Mouse (Mus musculus): ENCODE results near the gene Mapk11. TPM values are rescaled to one million over a fixed set of nuclear protein-coding genes. Genes with fewer than 3 reads are reported as not detected.

Gene Mapk11
- polyA plus RNA-seq, 1 experiment, result 7.9 TPM

DNA sequence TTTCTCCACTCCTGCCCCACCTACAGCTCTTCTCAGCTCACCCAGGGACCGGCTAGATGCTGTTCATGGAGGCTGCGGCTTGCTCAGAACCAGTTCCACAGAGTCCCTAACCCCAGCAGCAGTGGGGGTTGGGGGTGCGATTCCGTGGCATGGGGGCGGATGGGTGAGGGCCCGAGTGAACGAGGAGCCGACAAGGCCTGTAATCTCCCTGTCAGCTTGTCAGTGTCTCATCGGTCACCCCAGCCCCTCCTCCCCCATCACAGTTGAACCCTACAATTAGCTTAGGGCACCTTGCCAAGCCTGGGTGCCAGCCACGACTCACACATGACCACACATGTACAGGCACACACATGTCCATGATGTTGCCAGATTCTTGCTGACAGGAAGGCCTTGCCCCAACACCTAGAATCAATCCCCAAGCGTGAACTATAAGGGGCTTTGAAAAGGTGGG lies 25.5 kb upstream of the Mapk11 start:
- DNase-seq, result peak; percentile 50
- WGBS, result 57% methylated on average over 11 of the region's 11 CpGs
- no peak overlapping the region for H3K4me3 ChIP-seq (ENCODE audit: insufficient read depth, low read depth, low read length)
- TF ChIP-seq POLR2A (IDR thresholded peaks at IDR 0.05; ENCODE audit: low read depth, low read length), result no peak
- TF ChIP-seq CTCF (conservative IDR thresholded peaks at IDR 0.05; ENCODE audit: insufficient read depth, insufficient read length, low read depth, low read length), result no peak
- peaks cover 66% of the 10 kb centered on the region for H3K4me1 ChIP-seq (ENCODE audit: control insufficient read depth, insufficient read depth, low read length)
- no peaks in the 10 kb centered on the region for H3K27me3 ChIP-seq (replicated peaks; ENCODE audit: control insufficient read depth, insufficient read depth, low read length)
- H3K27ac ChIP-seq (ENCODE audit: insufficient read depth, low read depth, low read length), result peak overlapping the region; percentile 88
- H3K36me3 ChIP-seq (ENCODE audit: control insufficient read depth, insufficient read depth, low read length), result no peaks in the 10 kb centered on the region

DNA sequence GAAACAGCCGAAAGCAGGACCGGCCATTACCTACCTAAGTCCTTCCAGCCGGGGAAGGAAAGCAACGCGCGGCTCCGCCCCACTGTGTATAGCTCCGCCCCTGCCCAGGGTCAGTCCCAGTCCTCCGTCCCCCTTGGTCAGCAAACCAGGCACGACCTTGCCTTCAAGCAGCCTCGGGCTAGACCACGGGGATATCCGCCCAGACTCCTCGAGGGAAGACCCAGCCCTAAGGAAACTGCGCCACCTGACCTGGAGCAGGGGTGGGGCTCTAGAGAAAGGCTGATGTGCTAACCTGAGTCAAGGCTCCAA lies 24.4 kb upstream of the Mapk11 start:
- Histone ChIP-seq H3K4me1 (ENCODE audit: control insufficient read depth, insufficient read depth, low read length) (peaks cover 73% of the 10 kb centered on the region), H3K36me3 (ENCODE audit: control insufficient read depth, insufficient read depth, low read length) (no peaks in the 10 kb centered on the region), H3K4me3 (ENCODE audit: insufficient read depth, low read depth, low read length) (peak overlapping the region; percentile 61), H3K27me3 (replicated peaks; ENCODE audit: control insufficient read depth, insufficient read depth, low read length) (no peaks in the 10 kb centered on the region), H3K27ac (ENCODE audit: insufficient read depth, low read depth, low read length) (peak overlapping the region; percentile 88)
- peak; percentile 93 for DNase-seq
- TF ChIP-seq CTCF (conservative IDR thresholded peaks at IDR 0.05; ENCODE audit: insufficient read depth, insufficient read length, low read depth, low read length), result no peak
- no peak for TF ChIP-seq POLR2A (IDR thresholded peaks at IDR 0.05; ENCODE audit: low read depth, low read length)
- 4% methylated on average over 15 of the region's 15 CpGs for WGBS

DNA sequence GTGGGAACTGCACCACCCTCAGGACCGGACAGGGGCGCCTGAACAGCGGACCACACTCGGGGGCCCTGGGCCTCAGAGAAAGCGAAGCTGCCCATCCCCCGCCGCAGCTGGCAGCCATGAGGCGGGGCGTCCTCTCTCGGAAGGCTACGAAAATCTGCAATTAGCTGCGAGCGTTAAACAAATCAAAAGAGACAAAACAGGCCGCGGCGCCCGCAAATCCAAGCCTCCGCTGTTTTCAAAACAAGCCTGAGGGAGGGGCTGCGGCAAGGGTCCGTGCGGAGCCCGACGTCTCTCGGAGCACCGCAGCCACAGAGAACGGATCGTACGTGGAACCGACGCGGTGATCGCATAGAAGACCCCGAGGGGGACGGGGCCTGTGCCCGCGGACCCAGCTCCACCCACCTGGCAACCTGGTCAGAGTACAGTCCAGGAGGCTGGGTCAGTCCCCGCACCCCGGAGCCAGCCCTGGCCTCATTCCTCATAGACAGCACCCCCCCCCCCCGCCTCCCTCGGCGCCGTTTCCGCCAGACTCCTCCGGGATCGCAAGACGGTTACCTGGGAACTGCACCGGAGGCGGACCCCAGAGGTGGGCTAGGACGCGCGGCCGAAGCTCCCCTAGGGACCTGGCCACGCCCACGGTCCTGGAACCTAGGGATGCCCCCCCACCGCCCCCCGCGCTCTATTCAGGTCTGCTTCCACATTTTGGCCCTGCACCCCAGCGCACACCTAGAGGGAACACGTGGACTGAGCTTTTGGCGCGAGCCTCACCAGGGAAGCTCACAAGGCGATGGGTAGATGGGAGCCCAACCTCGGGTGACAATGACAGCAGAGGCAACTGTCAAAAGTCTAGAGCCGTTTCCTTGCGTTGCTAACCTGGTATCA lies 23.8 kb upstream of the Mapk11 start:
- no peak for TF ChIP-seq CTCF (conservative IDR thresholded peaks at IDR 0.05; ENCODE audit: insufficient read depth, insufficient read length, low read depth, low read length)
- TF ChIP-seq POLR2A (IDR thresholded peaks at IDR 0.05; ENCODE audit: low read depth, low read length), result no peak
- peak overlapping the region; percentile 88 for H3K27ac ChIP-seq (ENCODE audit: insufficient read depth, low read depth, low read length)
- peak overlapping the region; percentile 61 for H3K4me3 ChIP-seq (ENCODE audit: insufficient read depth, low read depth, low read length)
- H3K4me1 ChIP-seq (ENCODE audit: control insufficient read depth, insufficient read depth, low read length), result peaks cover 70% of the 10 kb centered on the region
- no peaks in the 10 kb centered on the region for H3K27me3 ChIP-seq (replicated peaks; ENCODE audit: control insufficient read depth, insufficient read depth, low read length)
- H3K36me3 ChIP-seq (ENCODE audit: control insufficient read depth, insufficient read depth, low read length), result no peaks in the 10 kb centered on the region; the same call in 1 of the 2 replicates
- peak; percentile 88 for DNase-seq
- WGBS, result under 1% methylated on average over 65 of the region's 65 CpGs

DNA sequence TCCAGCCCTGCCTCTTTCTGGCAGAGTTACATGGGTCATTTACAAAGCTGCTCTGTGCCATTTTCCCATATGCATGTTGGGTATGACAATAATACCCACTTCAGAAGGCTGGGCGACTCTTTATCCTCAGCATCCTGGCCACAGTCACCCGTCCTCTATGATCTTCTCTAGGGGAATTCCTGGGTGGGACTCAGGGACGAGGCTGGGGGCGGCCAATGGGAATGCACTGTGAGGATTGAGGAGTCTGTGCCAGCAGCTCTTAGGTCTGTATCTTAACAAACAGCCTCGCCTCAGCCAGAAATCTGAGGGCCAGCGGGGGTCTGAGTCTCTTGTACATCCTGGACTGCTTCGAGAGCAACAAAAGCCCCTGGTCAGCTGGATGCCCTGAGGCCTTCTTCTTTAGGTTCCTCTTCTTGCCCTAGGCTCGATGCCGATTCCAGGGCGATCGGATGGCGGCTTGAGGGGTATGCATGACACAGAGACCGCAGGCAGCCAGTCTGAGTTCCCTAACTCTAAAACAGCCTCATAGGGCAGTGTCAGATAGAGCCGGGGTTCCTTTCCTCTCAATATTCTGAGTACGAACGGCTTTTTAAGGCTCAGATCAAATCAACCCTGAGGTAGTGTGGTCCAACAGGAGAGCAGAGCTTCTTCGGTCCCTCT lies 23.0 kb upstream of the Mapk11 start:
- DNase-seq, result no peak
- Histone ChIP-seq H3K27me3 (replicated peaks; ENCODE audit: control insufficient read depth, insufficient read depth, low read length) (no peaks in the 10 kb centered on the region), H3K4me1 (ENCODE audit: control insufficient read depth, insufficient read depth, low read length) (peaks cover 61% of the 10 kb centered on the region), H3K27ac (ENCODE audit: insufficient read depth, low read depth, low read length) (peak overlapping the region; percentile 88), H3K4me3 (ENCODE audit: insufficient read depth, low read depth, low read length) (peak overlapping the region; percentile 61), H3K36me3 (ENCODE audit: control insufficient read depth, insufficient read depth, low read length) (no peaks in the 10 kb centered on the region; the same call in 1 of the 2 replicates)
- TF ChIP-seq POLR2A (IDR thresholded peaks at IDR 0.05; ENCODE audit: low read depth, low read length) (no peak), CTCF (conservative IDR thresholded peaks at IDR 0.05; ENCODE audit: insufficient read depth, insufficient read length, low read depth, low read length) (no peak)
- 47% methylated on average over 17 of the region's 17 CpGs for WGBS

DNA sequence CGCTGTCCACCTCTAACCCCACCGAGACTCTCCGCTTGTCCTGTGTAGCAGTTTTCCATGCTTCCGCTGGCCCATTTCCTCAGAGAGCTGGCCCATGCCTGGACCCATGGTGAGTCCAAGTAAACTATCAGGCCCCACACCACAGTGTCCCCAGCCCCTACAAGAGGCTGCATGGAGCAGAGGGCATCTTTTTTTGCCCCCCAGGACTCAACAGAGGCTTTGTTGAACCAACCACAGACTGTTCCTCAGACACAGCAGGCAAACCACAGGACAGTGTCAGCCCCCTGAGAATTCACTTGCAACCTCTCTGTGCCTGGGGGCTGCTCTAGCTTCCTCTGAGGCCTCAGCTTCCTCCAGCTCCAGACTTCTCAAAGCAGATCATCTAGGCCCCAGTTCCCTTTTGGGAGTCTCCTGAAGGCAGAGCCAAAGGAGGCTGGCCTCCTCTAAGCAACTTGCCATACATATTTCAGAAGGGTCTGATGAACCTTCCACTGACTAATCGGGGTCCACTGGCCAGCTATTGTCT lies 22.2 kb upstream of the Mapk11 start:
- H3K27ac ChIP-seq (ENCODE audit: insufficient read depth, low read depth, low read length), result 0 out of 2 replicates have a peak overlapping the region, but pooled peaks have one; percentile 7
- H3K36me3 ChIP-seq (ENCODE audit: control insufficient read depth, insufficient read depth, low read length), result peaks cover 2% of the 10 kb centered on the region; the same call in 1 of the 2 replicates
- peaks cover 53% of the 10 kb centered on the region for H3K4me1 ChIP-seq (ENCODE audit: control insufficient read depth, insufficient read depth, low read length)
- DNase-seq, result no peak
- 79% methylated on average over 5 of the region's 5 CpGs for WGBS
- TF ChIP-seq CTCF (conservative IDR thresholded peaks at IDR 0.05; ENCODE audit: insufficient read depth, insufficient read length, low read depth, low read length) (no peak), POLR2A (IDR thresholded peaks at IDR 0.05; ENCODE audit: low read depth, low read length) (no peak)
- no peak overlapping the region for H3K4me3 ChIP-seq (ENCODE audit: insufficient read depth, low read depth, low read length)
- no peaks in the 10 kb centered on the region for H3K27me3 ChIP-seq (replicated peaks; ENCODE audit: control insufficient read depth, insufficient read depth, low read length)

DNA sequence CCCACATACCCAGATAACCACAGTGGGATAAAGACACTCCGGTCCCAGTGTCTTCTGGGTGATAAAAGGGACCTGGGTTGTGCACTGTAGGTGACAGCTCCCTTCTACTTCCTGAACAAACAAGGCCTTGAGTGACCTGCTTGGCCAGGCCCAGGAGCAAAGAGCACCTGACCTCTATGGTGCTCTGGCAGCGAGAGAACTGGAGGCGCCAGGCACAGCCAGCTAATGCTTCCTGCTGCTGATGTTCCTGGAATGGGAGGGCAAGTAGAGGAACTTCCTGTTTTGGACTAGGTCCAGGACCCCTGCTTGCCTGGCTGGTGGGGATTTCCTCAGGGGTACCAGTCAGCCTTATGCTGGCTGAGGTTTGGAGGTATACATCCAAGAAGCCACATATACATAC lies 20.7 kb upstream of the Mapk11 start:
- WGBS, result 10% methylated on average over 3 of the region's 3 CpGs
- Histone ChIP-seq H3K4me1 (ENCODE audit: control insufficient read depth, insufficient read depth, low read length) (peaks cover 39% of the 10 kb centered on the region), H3K27ac (ENCODE audit: insufficient read depth, low read depth, low read length) (peak overlapping the region; percentile 81), H3K4me3 (ENCODE audit: insufficient read depth, low read depth, low read length) (no peak overlapping the region), H3K27me3 (replicated peaks; ENCODE audit: control insufficient read depth, insufficient read depth, low read length) (no peaks in the 10 kb centered on the region), H3K36me3 (ENCODE audit: control insufficient read depth, insufficient read depth, low read length) (peaks cover 8% of the 10 kb centered on the region)
- no peak for TF ChIP-seq POLR2A (IDR thresholded peaks at IDR 0.05; ENCODE audit: low read depth, low read length)
- no peak for TF ChIP-seq CTCF (conservative IDR thresholded peaks at IDR 0.05; ENCODE audit: insufficient read depth, insufficient read length, low read depth, low read length)
- peak; percentile 93 for DNase-seq

DNA sequence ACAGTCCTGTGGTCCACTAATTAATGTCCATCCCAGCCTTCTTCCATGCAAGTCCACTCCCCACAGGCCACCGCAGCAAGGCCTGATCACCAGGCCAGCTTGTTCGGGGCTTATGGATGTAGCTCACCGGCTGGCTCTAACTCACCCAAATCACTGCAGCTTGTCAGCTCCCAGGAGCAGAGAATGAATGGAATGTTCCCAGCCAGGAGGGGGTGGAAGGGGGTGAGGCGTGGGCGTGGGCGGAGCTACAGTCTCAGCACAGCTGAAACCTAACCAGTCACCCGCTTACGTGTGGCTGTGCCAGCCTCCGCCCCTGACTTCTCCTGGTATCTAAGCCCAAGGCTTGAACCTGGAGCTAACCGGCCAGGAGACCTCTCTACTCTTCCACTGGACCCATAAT lies 20.0 kb upstream of the Mapk11 start:
- 2% methylated on average over 10 of the region's 10 CpGs for WGBS
- H3K36me3 ChIP-seq (ENCODE audit: control insufficient read depth, insufficient read depth, low read length), result peaks cover 8% of the 10 kb centered on the region
- peak overlapping the region; percentile 81 for H3K27ac ChIP-seq (ENCODE audit: insufficient read depth, low read depth, low read length)
- H3K27me3 ChIP-seq (replicated peaks; ENCODE audit: control insufficient read depth, insufficient read depth, low read length), result no peaks in the 10 kb centered on the region
- TF ChIP-seq POLR2A (IDR thresholded peaks at IDR 0.05; ENCODE audit: low read depth, low read length) (peak; percentile 33), CTCF (conservative IDR thresholded peaks at IDR 0.05; ENCODE audit: insufficient read depth, insufficient read length, low read depth, low read length) (no peak)
- peak; percentile 97 for DNase-seq
- H3K4me1 ChIP-seq (ENCODE audit: control insufficient read depth, insufficient read depth, low read length), result peaks cover 33% of the 10 kb centered on the region
- H3K4me3 ChIP-seq (ENCODE audit: insufficient read depth, low read depth, low read length), result no peak overlapping the region

Measured in kidney, adult 2 months (tissue).